Mouse (Mus musculus) megakaryocyte, embryonic 14.5 days (primary cell): ENCODE measurements around the gene C1qtnf12.

ENCODE experiments used
- FLI1 ChIP-seq: IDR thresholded peaks from 2 replicates; pipeline ENCODE4 v1.6.1; 2012; ENCODE audit warnings: low read length, inconsistent platforms, mixed read lengths
- GATA1 ChIP-seq: IDR thresholded peaks from 3 replicates; pipeline ENCODE4 v1.6.1; 2012; ENCODE audit warnings: mixed read lengths, low read length, inconsistent platforms, borderline replicate concordance

DNA sequence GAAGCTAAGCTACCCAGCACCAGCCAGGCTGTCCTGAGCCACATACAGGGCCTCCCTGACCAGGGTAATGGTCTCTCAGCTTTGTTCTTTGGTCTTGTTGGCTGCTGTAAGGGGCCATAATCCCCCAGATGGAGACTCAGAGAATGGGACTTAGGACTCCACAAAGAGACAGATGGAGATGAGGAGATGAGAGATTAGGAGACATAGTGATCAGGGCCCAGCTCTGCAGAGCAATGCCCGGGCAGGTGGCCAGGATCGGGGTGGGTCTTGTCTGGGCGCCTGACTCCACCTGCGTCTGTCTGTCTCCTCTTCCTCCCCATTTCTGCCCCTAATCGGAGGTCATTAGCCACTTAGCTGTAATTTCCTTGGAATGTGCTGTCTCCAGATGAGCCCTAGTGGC, 8.2 kb downstream of the C1qtnf12 start:
- TF ChIP-seq FLI1, result no peak
- no peak for TF ChIP-seq GATA1
